Mouse (Mus musculus): ENCODE measurements around the gene Abcc12. TPM values are rescaled to one million over a fixed set of nuclear protein-coding genes. Genes with fewer than 3 reads are reported as not detected.

The Abcc12 gene
- total and polyA plus RNA-seq, 3 experiments = not detected

DNA sequence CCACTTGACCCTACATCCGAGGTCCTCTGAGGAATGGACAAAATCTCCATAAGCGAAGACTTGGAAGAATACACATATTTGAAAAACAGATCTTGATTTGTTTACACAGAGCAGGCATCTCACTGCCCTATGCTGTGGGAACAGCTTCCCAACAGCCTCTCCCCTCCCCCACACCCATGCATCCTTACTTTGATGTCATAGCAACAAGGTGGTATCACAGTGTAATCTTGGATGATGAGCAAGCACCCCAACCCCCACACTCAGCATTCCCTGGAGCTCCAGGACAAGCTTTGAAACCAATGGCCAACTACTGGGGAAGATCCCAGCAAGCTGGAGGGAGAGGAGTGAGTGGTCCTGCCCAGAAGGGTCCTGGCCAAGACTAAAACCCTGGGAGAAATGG lies 50.8 kb downstream of the Abcc12 start:
- Histone ChIP-seq H3K9ac (ENCODE audit: control insufficient read depth, low read depth, low read length, poor library complexity, severe bottlenecking) (no peak overlapping the region), H3K9me3 (replicated peaks; ENCODE audit: insufficient read depth, low read length) (no peaks in the 10 kb centered on the region), H3K79me2 (ENCODE audit: control insufficient read depth, insufficient read depth, low read length, poor library complexity) (no peaks in the 10 kb centered on the region), H3K27me3 (ENCODE audit: control insufficient read depth in 1 of 2, insufficient read depth in 2 of 2, low read length in 2 of 2) (no peaks in the 10 kb centered on the region; a peak in 1 of 4 replicates), H3K4me3 (ENCODE audit: control insufficient read depth in 1 of 2, insufficient read depth in 1 of 2, low read depth in 2 of 2, low read length in 2 of 2) (no peak overlapping the region), H3K27ac (ENCODE audit: control insufficient read depth, low read depth, low read length) (no peak overlapping the region), H3K4me1 (ENCODE audit: control insufficient read depth in 1 of 2, insufficient read depth in 2 of 2, low read length in 2 of 2) (no peaks in the 10 kb centered on the region), H3K36me3 (ENCODE audit: control insufficient read depth in 1 of 2, insufficient read depth in 2 of 2, low read length in 2 of 2) (no peaks in the 10 kb centered on the region)
- TF ChIP-seq E2F4 (IDR thresholded peaks at IDR 0.05; ENCODE audit: borderline replicate concordance, low read depth, low read length) (no peak), ETS1 (IDR thresholded peaks at IDR 0.05; ENCODE audit: low read depth, low read length) (no peak), JUND (IDR thresholded peaks at IDR 0.05; ENCODE audit: low read depth, low read length) (no peak), MYC (IDR thresholded peaks at IDR 0.05; ENCODE audit: low read depth, low read length) (no peak), ELF1 (IDR thresholded peaks at IDR 0.05; ENCODE audit: low read depth, low read length) (no peak), MEF2A (IDR thresholded peaks at IDR 0.05; ENCODE audit: extremely low read depth, insufficient replicate concordance, low read depth, low read length, poor library complexity, severe bottlenecking) (no peak), SIN3A (IDR thresholded peaks at IDR 0.05; ENCODE audit: low read length) (no peak), MAX (IDR thresholded peaks at IDR 0.05; ENCODE audit: low read length) (no peak), RAD21 (IDR thresholded peaks at IDR 0.05; ENCODE audit: low read depth, low read length) (no peak), MAFK (IDR thresholded peaks at IDR 0.05; ENCODE audit: borderline replicate concordance, low read depth, low read length) (no peak), POLR2AphosphoS2 (IDR thresholded peaks at IDR 0.05; ENCODE audit: low read length) (no peak), ZNF384 (IDR thresholded peaks at IDR 0.05; ENCODE audit: low read depth, low read length) (no peak), TAL1 (IDR thresholded peaks at IDR 0.05; ENCODE audit: low read length) (no peak), MAZ (IDR thresholded peaks at IDR 0.05; ENCODE audit: low read depth, low read length) (no peak), CHD1 (IDR thresholded peaks at IDR 0.05; ENCODE audit: low read depth, low read length) (no peak), EP300 (IDR thresholded peaks at IDR 0.05; ENCODE audit: low read depth in 1 of 2, low read length in 2 of 2) (no peak)
- no peak for DNase-seq (ENCODE audit: low read depth, low spot score)

DNA sequence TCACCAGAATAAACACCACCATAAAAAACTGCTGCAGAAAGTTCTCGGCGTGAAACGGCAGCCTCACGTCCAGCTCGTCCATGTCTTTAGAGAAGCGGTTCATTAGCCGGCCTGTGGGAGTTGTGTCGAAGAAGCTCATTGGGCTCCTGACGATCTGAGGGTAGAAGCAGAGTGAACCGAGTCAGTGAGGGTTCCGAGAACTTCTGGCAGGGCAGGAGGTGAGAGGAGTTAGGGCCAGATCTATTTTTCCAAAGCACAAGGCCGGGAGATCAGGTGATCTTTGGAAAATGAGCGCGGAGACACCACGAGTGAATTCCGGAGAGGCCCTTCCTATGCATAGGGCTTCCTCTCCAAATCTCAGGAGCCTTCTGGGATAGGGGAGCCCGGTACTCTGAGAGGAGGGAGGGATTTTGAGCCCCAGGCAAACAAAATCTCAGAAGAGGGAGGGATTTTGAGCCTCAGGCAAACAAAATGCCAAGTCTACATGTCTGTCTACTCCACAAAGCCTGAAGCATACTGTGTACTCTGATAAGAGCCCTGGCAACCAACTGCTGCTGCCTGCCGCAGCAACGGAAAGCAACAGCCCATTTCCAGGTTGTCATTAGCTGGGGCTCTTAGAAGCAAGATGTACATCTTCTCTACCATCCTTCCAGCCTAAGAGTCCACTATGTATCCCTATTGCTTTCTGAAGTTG lies 53.0 kb downstream of the Abcc12 start:
- H3K4me1 ChIP-seq (ENCODE audit: control insufficient read depth in 1 of 2, insufficient read depth in 2 of 2, low read length in 2 of 2) = no peaks in the 10 kb centered on the region
- H3K36me3 ChIP-seq (ENCODE audit: control insufficient read depth in 1 of 2, insufficient read depth in 2 of 2, low read length in 2 of 2) = no peaks in the 10 kb centered on the region
- no peak for DNase-seq (ENCODE audit: low read depth, low spot score)
- H3K4me3 ChIP-seq (ENCODE audit: control insufficient read depth in 1 of 2, insufficient read depth in 1 of 2, low read depth in 2 of 2, low read length in 2 of 2) = no peak overlapping the region
- TF ChIP-seq MAZ (IDR thresholded peaks at IDR 0.05; ENCODE audit: low read depth, low read length) (no peak), KAT2A (conservative IDR thresholded peaks at IDR 0.05; ENCODE audit: low read depth, low read length) (no peak), MAFK (IDR thresholded peaks at IDR 0.05; ENCODE audit: borderline replicate concordance, low read depth, low read length) (no peak), SMC3 (IDR thresholded peaks at IDR 0.05; ENCODE audit: low read depth, low read length) (no peak), NELFE (IDR thresholded peaks at IDR 0.05; ENCODE audit: low read depth, low read length) (no peak), ETS1 (IDR thresholded peaks at IDR 0.05; ENCODE audit: low read depth, low read length) (no peak), CHD1 (IDR thresholded peaks at IDR 0.05; ENCODE audit: low read depth, low read length) (no peak), HCFC1 (IDR thresholded peaks at IDR 0.05; ENCODE audit: low read depth, low read length) (no peak)
- H3K27ac ChIP-seq (ENCODE audit: control insufficient read depth, low read depth, low read length) = no peak overlapping the region
- no peaks in the 10 kb centered on the region for H3K79me2 ChIP-seq (ENCODE audit: control insufficient read depth, insufficient read depth, low read length, poor library complexity)
- no peak overlapping the region for H3K9ac ChIP-seq (ENCODE audit: control insufficient read depth, low read depth, low read length, poor library complexity, severe bottlenecking)
- no peaks in the 10 kb centered on the region for H3K9me3 ChIP-seq (replicated peaks; ENCODE audit: insufficient read depth, low read length)
- no peaks in the 10 kb centered on the region; a peak in 1 of 4 replicates for H3K27me3 ChIP-seq (ENCODE audit: control insufficient read depth in 1 of 2, insufficient read depth in 2 of 2, low read length in 2 of 2)

Measured in MEL (cell line).